Mouse (Mus musculus) neural tube, embryonic 15.5 days (tissue): ENCODE data around the gene Wnt10b. TPM values are rescaled to one million over a fixed set of nuclear protein-coding genes. Genes with fewer than 3 reads are reported as not detected.
"Not testable (repeated sequence)": the region's sequence is repeated elsewhere in the genome, so short reads cannot be mapped to it uniquely, and the experiment has no call there.

Experiments
- ATAC-seq: fragments of 200-750 bp; cut with Nextera tagmentation; 2 replicates; pipeline ENCODE4 v1.8.0; 2017; ENCODE audit warnings: mild to moderate bottlenecking, moderate TSS enrichment, moderate library complexity; ENCODE audit not compliant: low FRiP score
- H3K27ac ChIP-seq: fragments of 300-500 bp; sonication (generic); replicated peaks from 2 replicates; pipeline ENCODE4 v1.5.1; 2015; ENCODE audit warnings: mild to moderate bottlenecking, inconsistent platforms
- H3K27me3 ChIP-seq: fragments of 300-500 bp; sonication (generic); replicated peaks from 2 replicates; pipeline ENCODE4 v1.6.1; 2015; ENCODE audit warnings: inconsistent platforms
- H3K36me3 ChIP-seq: fragments of 300-500 bp; sonication (generic); 2 replicates; pipeline ENCODE4 v1.6.1; 2015; ENCODE audit warnings: inconsistent platforms
- H3K4me1 ChIP-seq: fragments of 300-500 bp; sonication (generic); 2 replicates; pipeline ENCODE4 v1.6.1; 2015; ENCODE audit warnings: inconsistent platforms
- H3K4me2 ChIP-seq: fragments of 300-500 bp; sonication (generic); 2 replicates; pipeline ENCODE4 v1.6.1; 2015; ENCODE audit warnings: inconsistent platforms, mild to moderate bottlenecking, moderate library complexity
- H3K4me3 ChIP-seq: fragments of 300-500 bp; sonication (generic); replicated peaks from 2 replicates; pipeline ENCODE4 v1.5.1; 2015; ENCODE audit warnings: mild to moderate bottlenecking, inconsistent platforms
- H3K9ac ChIP-seq: fragments of 300-500 bp; sonication (generic); replicated peaks from 2 replicates; pipeline ENCODE4 v1.6.1; 2015; ENCODE audit warnings: mild to moderate bottlenecking, inconsistent platforms
- H3K9me3 ChIP-seq: fragments of 300-500 bp; sonication (generic); replicated peaks from 2 replicates; pipeline ENCODE4 v1.6.1; 2016; ENCODE audit warnings: inconsistent platforms
- WGBS: fragments of 180-500 bp; shearing (Covaris S2); methylation state at CpG from one replicate; pipeline ENCODE4 v1.1.7; 2015; ENCODE audit warnings: mixed read lengths; 5-methylcytosine and 5-hydroxymethylcytosine counted together
- polyA plus RNA-seq: library from polyadenylated mRNA; unstranded; fragments of >200 nt; fragmentation: Nextera tagmentation; extraction: Ambion mirVana; gene quantifications from 2 replicates; pipeline ENCODE4 v1.2.1, GENCODE M21; 2015

Wnt10b gene
- polyA plus RNA-seq, 1 experiment from 2014 or later: 0.08 TPM

- ATAC-seq: peak; percentile 95
- Histone ChIP-seq H3K9me3 (no peaks in the 10 kb centered on the region), H3K4me2 (peak within 1 kb of the TSS; percentile 86), H3K27ac (peak within 1 kb of the TSS; percentile 94), H3K9ac (peak within 1 kb of the TSS; percentile 96), H3K4me1 (peaks cover 31% of the 10 kb centered on the region), H3K4me3 (peak within 1 kb of the TSS; percentile 100), H3K27me3 (peaks cover 17% of the 10 kb centered on the region), H3K36me3 (peaks cover 16% of the 10 kb centered on the region)
- WGBS: under 1% methylated on average over 63 of the region's 76 CpGs
Observed at GRCm38 (mm10) chr15:98762670-98763529, 15.1 kb downstream of the Wnt10b start, which contains the start of gene Arf3. TSS of gene Arf3 (minus strand) at chr15:98763214.

- peaks cover 16% of the 10 kb centered on the region for H3K36me3 ChIP-seq
- H3K27me3 ChIP-seq: peaks cover 15% of the 10 kb centered on the region
- peaks cover 31% of the 10 kb centered on the region for H3K4me1 ChIP-seq
- peak overlapping the region; percentile 100 for H3K4me3 ChIP-seq
- under 1% methylated on average over 21 of the region's 24 CpGs for WGBS
- peak; percentile 68 for ATAC-seq
- H3K9me3 ChIP-seq: no peaks in the 10 kb centered on the region
- H3K9ac ChIP-seq: peak overlapping the region; percentile 96
- peak overlapping the region; percentile 86 for H3K4me2 ChIP-seq
- peak overlapping the region; percentile 94 for H3K27ac ChIP-seq
Observed at GRCm38 (mm10) chr15:98762201-98762621, 15.7 kb downstream of the Wnt10b start.

DNA sequence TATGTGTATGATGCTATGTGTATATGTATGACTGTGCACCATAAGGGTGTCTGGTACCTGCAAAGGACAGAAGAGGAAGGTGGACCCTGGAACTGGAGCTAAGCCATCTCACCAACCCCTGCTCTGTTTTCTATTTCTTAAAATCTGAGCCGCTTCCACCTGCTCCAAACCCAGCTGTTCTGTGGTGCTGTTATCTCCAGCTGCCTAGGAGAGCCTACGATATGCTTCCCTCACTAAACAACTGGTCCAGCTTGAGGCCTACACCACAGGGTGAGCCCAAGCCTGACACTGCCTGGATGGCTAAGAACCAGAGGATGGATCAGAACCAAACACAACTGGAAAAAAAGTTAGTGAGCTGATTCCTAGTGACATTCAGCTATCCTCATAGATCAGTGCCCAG lies 23.8 kb downstream of the Wnt10b start:
- Histone ChIP-seq H3K9me3 (no peaks in the 10 kb centered on the region), H3K9ac (no peak overlapping the region), H3K36me3 (peaks cover 6% of the 10 kb centered on the region; the same call in 1 of the 2 replicates), H3K4me1 (peaks cover 12% of the 10 kb centered on the region; the same call in 1 of the 2 replicates), H3K27me3 (no peaks in the 10 kb centered on the region), H3K4me2 (no peak overlapping the region), H3K4me3 (no peak overlapping the region), H3K27ac (no peak overlapping the region)
- WGBS: 87% methylated on average over 2 of the region's 2 CpGs
- ATAC-seq: no peak

DNA sequence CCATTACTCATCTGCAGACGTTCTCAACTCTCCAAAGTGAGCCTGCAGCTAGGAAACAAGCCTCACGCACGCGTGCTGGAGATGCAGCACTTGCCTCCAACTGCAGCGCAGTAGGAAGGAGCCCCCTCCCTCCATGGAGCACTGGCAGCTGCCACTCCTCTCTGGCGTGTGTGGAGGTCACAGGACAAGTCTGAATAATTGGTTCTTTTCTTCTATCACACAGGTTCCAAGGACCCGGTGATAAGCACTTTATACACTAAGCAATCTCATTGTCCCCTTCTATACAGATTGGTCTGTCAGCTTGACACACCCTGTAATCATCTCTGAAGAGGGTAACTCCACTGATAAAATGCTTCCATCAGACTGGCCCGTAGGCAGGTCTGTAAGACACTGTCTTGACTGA lies 24.9 kb downstream of the Wnt10b start:
- peaks cover 3% of the 10 kb centered on the region; the same call in 1 of the 2 replicates for H3K36me3 ChIP-seq
- H3K4me1 ChIP-seq: peaks cover 16% of the 10 kb centered on the region
- H3K27me3 ChIP-seq: no peaks in the 10 kb centered on the region
- ATAC-seq: no peak
- no peak overlapping the region for H3K9ac ChIP-seq
- WGBS: 77% methylated on average over 8 of the region's 8 CpGs
- no peaks in the 10 kb centered on the region for H3K9me3 ChIP-seq
- H3K4me3 ChIP-seq: no peak overlapping the region
- no peak overlapping the region for H3K27ac ChIP-seq
- H3K4me2 ChIP-seq: no peak overlapping the region

GRCm38 (mm10) chr15:98749093-98749492 lies 28.9 kb downstream of the Wnt10b start:
- no peak for ATAC-seq
- H3K4me2 ChIP-seq: no peak overlapping the region
- no peaks in the 10 kb centered on the region for H3K9me3 ChIP-seq
- H3K9ac ChIP-seq: no peak overlapping the region
- no peak overlapping the region for H3K27ac ChIP-seq
- H3K36me3 ChIP-seq: peaks cover 6% of the 10 kb centered on the region; the same call in 1 of the 2 replicates
- no peaks in the 10 kb centered on the region for H3K27me3 ChIP-seq
- peaks cover 21% of the 10 kb centered on the region for H3K4me1 ChIP-seq
- 99% methylated on average over 2 of the region's 2 CpGs for WGBS
- H3K4me3 ChIP-seq: no peak overlapping the region

GRCm38 (mm10) chr15:98747296-98747695 lies 30.7 kb downstream of the Wnt10b start:
- 83% methylated on average over 6 of the region's 6 CpGs for WGBS
- H3K4me3 ChIP-seq: no peak overlapping the region
- no peak for ATAC-seq
- H3K27me3 ChIP-seq: no peaks in the 10 kb centered on the region
- H3K4me2 ChIP-seq: no peak overlapping the region
- peaks cover 17% of the 10 kb centered on the region for H3K4me1 ChIP-seq
- H3K9ac ChIP-seq: no peak overlapping the region
- peaks cover 9% of the 10 kb centered on the region for H3K36me3 ChIP-seq
- no peak overlapping the region for H3K27ac ChIP-seq
- no peaks in the 10 kb centered on the region for H3K9me3 ChIP-seq

- no peak for ATAC-seq
- Histone ChIP-seq H3K27ac (no peak overlapping the region), H3K4me3 (no peak overlapping the region), H3K9ac (no peak overlapping the region), H3K27me3 (no peaks in the 10 kb centered on the region), H3K9me3 (no peaks in the 10 kb centered on the region), H3K4me2 (no peak overlapping the region), H3K4me1 (peaks cover 17% of the 10 kb centered on the region), H3K36me3 (peaks cover 17% of the 10 kb centered on the region)
- WGBS: 88% methylated on average over 10 of the region's 10 CpGs
Observed at GRCm38 (mm10) chr15:98746344-98746965, 31.5 kb downstream of the Wnt10b start.

DNA sequence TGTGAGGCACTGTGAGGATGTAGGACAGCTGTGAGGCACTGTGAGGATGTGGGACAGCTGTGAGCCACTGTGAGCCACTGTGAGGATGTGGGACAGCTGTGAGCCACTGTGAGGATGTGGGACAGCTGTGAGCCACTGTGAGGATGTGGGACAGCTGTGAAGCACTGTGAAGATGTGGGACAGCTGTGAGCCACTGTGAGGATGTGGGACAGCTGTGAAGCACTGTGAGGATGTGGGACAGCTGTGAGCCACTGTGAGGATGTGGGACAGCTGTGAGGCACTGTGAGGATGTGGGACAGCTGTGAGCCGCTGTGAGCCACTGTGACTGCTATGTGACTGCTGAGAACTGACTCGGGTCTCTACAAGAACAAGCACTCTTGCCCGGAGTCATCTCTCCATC lies 34.1 kb downstream of the Wnt10b start:
- Histone ChIP-seq H3K4me1 (peaks cover 17% of the 10 kb centered on the region), H3K36me3 (peaks cover 40% of the 10 kb centered on the region)
- not testable (repeated sequence) for H3K9ac ChIP-seq, H3K4me2 ChIP-seq, H3K27ac ChIP-seq, H3K4me3 ChIP-seq, H3K9me3 ChIP-seq, H3K27me3 ChIP-seq, ATAC-seq
- 91% methylated on average over 3 of the region's 3 CpGs for WGBS

- H3K9ac ChIP-seq: no peak overlapping the region
- 88% methylated on average over 8 of the region's 8 CpGs for WGBS
Observed at GRCm38 (mm10) chr15:98742766-98743428, 35.1 kb downstream of the Wnt10b start.

DNA sequence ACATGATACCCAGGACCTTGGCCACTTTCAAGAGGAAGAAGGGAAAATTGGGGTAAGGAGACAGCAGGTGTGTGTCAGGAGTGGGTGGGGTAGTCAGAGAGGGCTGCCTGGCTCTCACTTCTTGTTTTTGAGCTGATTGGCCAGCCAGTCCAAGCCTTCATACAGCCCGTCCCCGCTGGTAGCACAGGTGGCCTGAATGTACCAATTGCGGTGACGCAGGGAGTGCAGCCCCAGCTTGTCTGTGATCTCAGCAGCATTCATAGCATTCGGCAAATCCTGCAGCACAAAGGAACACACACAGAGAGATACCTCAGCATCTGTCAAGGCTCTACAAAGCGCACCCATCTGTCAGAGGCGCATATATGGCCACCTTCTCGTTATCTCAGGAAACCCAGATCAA lies 37.7 kb downstream of the Wnt10b start:
- Histone ChIP-seq H3K9me3 (no peaks in the 10 kb centered on the region), H3K4me1 (no peaks in the 10 kb centered on the region), H3K27ac (no peak overlapping the region), H3K9ac (no peak overlapping the region), H3K36me3 (peaks cover 58% of the 10 kb centered on the region), H3K4me3 (no peak overlapping the region), H3K4me2 (no peak overlapping the region), H3K27me3 (no peaks in the 10 kb centered on the region)
- WGBS: 88% methylated on average over 8 of the region's 8 CpGs
- ATAC-seq: no peak

More at GRCm38 (mm10) chr15:98742766-98743428, 35.1 kb downstream of the Wnt10b start:
- Histone ChIP-seq H3K4me1 (peaks cover 12% of the 10 kb centered on the region), H3K4me3 (no peak overlapping the region), H3K9me3 (no peaks in the 10 kb centered on the region), H3K27ac (no peak overlapping the region), H3K27me3 (no peaks in the 10 kb centered on the region), H3K36me3 (peaks cover 43% of the 10 kb centered on the region), H3K4me2 (no peak overlapping the region)
- ATAC-seq: no peak

DNA sequence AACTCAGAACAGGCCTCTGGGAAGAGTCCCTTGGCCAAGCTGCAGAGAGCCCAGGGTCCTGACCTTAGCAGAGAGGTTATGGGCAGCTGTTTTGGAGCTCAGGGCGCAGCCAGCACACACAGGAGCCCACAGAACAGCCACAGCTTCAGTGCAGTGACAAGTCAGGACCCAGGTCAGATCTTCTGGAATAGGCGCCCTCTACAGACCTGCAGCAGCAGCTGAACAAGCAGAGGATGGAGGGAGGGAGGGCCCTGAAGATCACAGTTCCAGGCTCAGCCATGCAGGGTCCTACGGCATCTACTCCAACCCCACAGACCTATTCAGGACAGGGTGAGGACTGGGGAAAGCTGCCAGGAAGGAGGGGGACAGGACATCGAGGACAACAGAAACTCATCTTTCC lies 39.2 kb downstream of the Wnt10b start:
- Histone ChIP-seq H3K9me3 (no peaks in the 10 kb centered on the region), H3K27me3 (no peaks in the 10 kb centered on the region), H3K4me2 (no peak overlapping the region), H3K4me3 (no peak overlapping the region), H3K4me1 (no peaks in the 10 kb centered on the region), H3K36me3 (peaks cover 63% of the 10 kb centered on the region), H3K9ac (no peak overlapping the region), H3K27ac (no peak overlapping the region)
- 70% methylated on average over 4 of the region's 4 CpGs for WGBS
- no peak for ATAC-seq
